Mouse (Mus musculus) adrenal gland, postnatal 25 days (tissue): ENCODE results near the gene Fbxl7. TPM values are rescaled to one million over a fixed set of nuclear protein-coding genes. Genes with fewer than 3 reads are reported as not detected.
A peak's percentile ranks its signal among the peaks of the same experiment; 100 is the strongest.

Source experiments
- DNase-seq: peaks from one replicate; pipeline ENCODE4 v3.0.0; 2021; ENCODE audit warnings: mixed read lengths
- total RNA-seq: library from RNA; stranded (reverse); gene quantifications from 2 replicates; pipeline ENCODE4 v1.2.3, GENCODE M21; 2021

Gene Fbxl7
- total RNA-seq, 1 experiment from 2014 or later = 15.5 TPM

- no peak for DNase-seq
These were observed 206.8 kb downstream of the Fbxl7 start for GRCm38 (mm10) chr15:26688472-26689104.

- DNase-seq = no peak
These were observed 207.7 kb downstream of the Fbxl7 start for GRCm38 (mm10) chr15:26687729-26688128.

GRCm38 (mm10) chr15:26682279-26682678, 213.1 kb downstream of the Fbxl7 start:
- DNase-seq = no peak

- DNase-seq = peak; percentile 24
These were observed 222.0 kb downstream of the Fbxl7 start for GRCm38 (mm10) chr15:26673239-26673859.

- DNase-seq = no peak
These were observed 240.4 kb downstream of the Fbxl7 start for GRCm38 (mm10) chr15:26654988-26655387.

GRCm38 (mm10) chr15:26642563-26642962, 252.8 kb downstream of the Fbxl7 start:
- no peak for DNase-seq

- DNase-seq = no peak
These were observed 255.7 kb downstream of the Fbxl7 start for GRCm38 (mm10) chr15:26639726-26640125.

- no peak for DNase-seq
These were observed 259.8 kb downstream of the Fbxl7 start for GRCm38 (mm10) chr15:26635591-26635990.

- DNase-seq = no peak
These were observed 267.2 kb downstream of the Fbxl7 start for GRCm38 (mm10) chr15:26628181-26628580.

- DNase-seq = no peak
These were observed 272.1 kb downstream of the Fbxl7 start for GRCm38 (mm10) chr15:26623242-26623641.

- DNase-seq = peak; percentile 61
These were observed 275.1 kb downstream of the Fbxl7 start for GRCm38 (mm10) chr15:26620279-26620678.

GRCm38 (mm10) chr15:26619221-26619620, 276.2 kb downstream of the Fbxl7 start:
- DNase-seq = peak; percentile 65

GRCm38 (mm10) chr15:26596239-26596638, 299.1 kb downstream of the Fbxl7 start:
- DNase-seq = no peak

GRCm38 (mm10) chr15:26579947-26580709, 315.3 kb downstream of the Fbxl7 start:
- no peak for DNase-seq

- no peak for DNase-seq
These were observed 316.9 kb downstream of the Fbxl7 start for GRCm38 (mm10) chr15:26578500-26578899.

GRCm38 (mm10) chr15:26566076-26566475, 329.3 kb downstream of the Fbxl7 start:
- DNase-seq = no peak

GRCm38 (mm10) chr15:26553620-26554019, 341.8 kb downstream of the Fbxl7 start:
- no peak for DNase-seq

- no peak for DNase-seq
These were observed 361.2 kb downstream of the Fbxl7 start for GRCm38 (mm10) chr15:26533997-26534700.

GRCm38 (mm10) chr15:26519220-26519631, 376.2 kb downstream of the Fbxl7 start:
- DNase-seq = no peak

- no peak for DNase-seq
These were observed 394.4 kb downstream of the Fbxl7 start for GRCm38 (mm10) chr15:26501024-26501423.
